Mouse (Mus musculus) myocyte (in vitro differentiated cells): ENCODE results near the gene Hpn. TPM values are rescaled to one million over a fixed set of nuclear protein-coding genes. Genes with fewer than 3 reads are reported as not detected.

ENCODE experiments used
- H3K27me3 ChIP-seq: one replicate; pipeline ENCODE4 v1.6.1; 2011; ENCODE audit not compliant: control insufficient read depth, insufficient read depth, insufficient read length
- H3K36me3 ChIP-seq: one replicate; pipeline ENCODE4 v1.6.1; 2011; ENCODE audit not compliant: control insufficient read depth, insufficient read depth
- H3K4me2 ChIP-seq: one replicate; pipeline ENCODE4 v1.6.1; 2011; ENCODE audit warnings: low read depth, control low read depth
- H3K4me3 ChIP-seq: one replicate; pipeline ENCODE4 v1.5.1; 2011; ENCODE audit warnings: mild to moderate bottlenecking, control low read depth, moderate library complexity
- H3K79me2 ChIP-seq: one replicate; pipeline ENCODE4 v1.6.1; 2011; ENCODE audit not compliant: control insufficient read depth, insufficient read depth
- H3ac ChIP-seq: one replicate; pipeline ENCODE4 v1.6.1; 2011; ENCODE audit not compliant: control insufficient read depth, insufficient read length
- CEBPB ChIP-seq: IDR thresholded peaks from 2 replicates; pipeline ENCODE4 v1.6.1; 2011; ENCODE audit warnings: mild to moderate bottlenecking, moderate library complexity; ENCODE audit not compliant: poor library complexity, insufficient read depth, severe bottlenecking
- E2F4 ChIP-seq: IDR thresholded peaks from one replicate; pipeline ENCODE4 v1.6.1; 2011; ENCODE audit warnings: mild to moderate bottlenecking, control low read depth, moderate library complexity; ENCODE audit not compliant: insufficient read depth
- MAX ChIP-seq: IDR thresholded peaks from one replicate; pipeline ENCODE4 v1.6.1; 2011; ENCODE audit warnings: low read depth, mild to moderate bottlenecking, control low read depth
- MYOD1 ChIP-seq, 3 experiments: IDR thresholded peaks; one replicate each; pipeline ENCODE4 v1.6.1; 2011; ENCODE audit warnings: control low read depth in 2 of 3, low read depth in 2 of 3, mild to moderate bottlenecking in 2 of 3, moderate library complexity in 1 of 3; ENCODE audit not compliant: insufficient read length in 2 of 3, control insufficient read depth in 1 of 3
- MYOG ChIP-seq, 3 experiments: IDR thresholded peaks; one replicate each; pipeline ENCODE4 v1.6.1; 2011; ENCODE audit warnings: control low read depth in 2 of 3, low read depth in 2 of 3, mild to moderate bottlenecking in 2 of 3; ENCODE audit not compliant: insufficient read length in 2 of 3, control insufficient read depth in 1 of 3, insufficient read depth in 1 of 3
- POLR2A ChIP-seq: IDR thresholded peaks from one replicate; pipeline ENCODE4 v1.6.1; 2011; ENCODE audit warnings: low read depth, mild to moderate bottlenecking, control low read depth, moderate library complexity; ENCODE audit not compliant: insufficient read length
- POLR2AphosphoS2 ChIP-seq: IDR thresholded peaks from one replicate; pipeline ENCODE4 v1.6.1; 2011; ENCODE audit warnings: low read depth, control low read depth; ENCODE audit not compliant: insufficient read length
- REST ChIP-seq: IDR thresholded peaks from one replicate; pipeline ENCODE4 v1.6.1; 2011; ENCODE audit warnings: mild to moderate bottlenecking, control low read depth, moderate library complexity; ENCODE audit not compliant: insufficient read depth, insufficient read length
- SRF ChIP-seq: IDR thresholded peaks from one replicate; pipeline ENCODE4 v1.6.1; 2011; ENCODE audit warnings: low read depth; ENCODE audit not compliant: control insufficient read depth, insufficient read length
- TCF12 ChIP-seq: IDR thresholded peaks from one replicate; pipeline ENCODE4 v1.6.1; 2011; ENCODE audit warnings: mild to moderate bottlenecking, control low read depth; ENCODE audit not compliant: poor library complexity, insufficient read depth, severe bottlenecking
- TCF3 ChIP-seq: IDR thresholded peaks from one replicate; pipeline ENCODE4 v1.6.1; 2011; ENCODE audit warnings: low read depth, control low read depth; ENCODE audit not compliant: insufficient read length
- USF1 ChIP-seq: IDR thresholded peaks from one replicate; pipeline ENCODE4 v1.6.1; 2011; ENCODE audit warnings: low read depth, mild to moderate bottlenecking, control low read depth, moderate library complexity
- polyA plus RNA-seq: library from polyadenylated mRNA; unstranded; fragments of >200 nt; fragmentation: generic; extraction: Trizol; gene quantifications from one replicate; pipeline ENCODE4 v1.2.1, GENCODE M21; 2012; ENCODE audit warnings: missing spikeins

The Hpn gene
- not detected for polyA plus RNA-seq

GRCm38 (mm10) chr7:31115182-31115581 lies at the start of gene Hpn:
TSS of gene Hpn (minus strand) at chr7:31115290.
- no peak within 1 kb of the TSS for H3K4me3 ChIP-seq
- H3K79me2 ChIP-seq, result no peaks in the 10 kb centered on the region
- H3ac ChIP-seq, result no peak within 1 kb of the TSS
- H3K36me3 ChIP-seq, result no peaks in the 10 kb centered on the region
- TF ChIP-seq E2F4, result no peak
- TF ChIP-seq MYOG (IDR thresholded peaks at IDR 0.05; ENCODE audit: control insufficient read depth in 1 of 3, insufficient read depth in 1 of 3, insufficient read length in 2 of 3, low read depth in 2 of 3), result no peak
- no peak for TF ChIP-seq MYOD1 (IDR thresholded peaks at IDR 0.05; ENCODE audit: control insufficient read depth in 1 of 3, insufficient read length in 2 of 3, low read depth in 2 of 3)
- no peak for TF ChIP-seq REST
- no peak for TF ChIP-seq SRF
- no peak for TF ChIP-seq MAX
- TF ChIP-seq POLR2A, result no peak
- no peak for TF ChIP-seq TCF3
- TF ChIP-seq POLR2AphosphoS2, result no peak
- no peak for TF ChIP-seq TCF12
- no peak for TF ChIP-seq USF1
- H3K4me2 ChIP-seq, result no peak within 1 kb of the TSS
- H3K27me3 ChIP-seq, result peaks cover 8% of the 10 kb centered on the region

GRCm38 (mm10) chr7:31164748-31165147 lies 49.7 kb upstream of the Hpn start:
- TF ChIP-seq MYOD1 (IDR thresholded peaks at IDR 0.05; ENCODE audit: control insufficient read depth in 1 of 3, insufficient read length in 2 of 3, low read depth in 2 of 3), result no peak
- TF ChIP-seq MAX, result no peak
- no peak for TF ChIP-seq POLR2AphosphoS2
- no peak for TF ChIP-seq MYOG (IDR thresholded peaks at IDR 0.05; ENCODE audit: control insufficient read depth in 1 of 3, insufficient read depth in 1 of 3, insufficient read length in 2 of 3, low read depth in 2 of 3)
- TF ChIP-seq TCF12, result no peak
- no peak for TF ChIP-seq CEBPB
- TF ChIP-seq REST, result no peak
- TF ChIP-seq E2F4, result no peak
- TF ChIP-seq TCF3, result no peak
- no peak overlapping the region for H3ac ChIP-seq
- no peak overlapping the region for H3K4me2 ChIP-seq

GRCm38 (mm10) chr7:31163666-31164577 lies 48.8 kb upstream of the Hpn start:
- TF ChIP-seq CEBPB, result no peak
- no peak overlapping the region for H3K4me3 ChIP-seq
- H3K79me2 ChIP-seq, result no peaks in the 10 kb centered on the region
- no peak overlapping the region for H3ac ChIP-seq
- H3K36me3 ChIP-seq, result no peaks in the 10 kb centered on the region
- H3K4me2 ChIP-seq, result no peak overlapping the region
- H3K27me3 ChIP-seq, result no peaks in the 10 kb centered on the region

More at GRCm38 (mm10) chr7:31164748-31165147, 49.7 kb upstream of the Hpn start:
- no peaks in the 10 kb centered on the region for H3K27me3 ChIP-seq
- no peaks in the 10 kb centered on the region for H3K36me3 ChIP-seq
- no peak overlapping the region for H3K4me3 ChIP-seq
- H3K79me2 ChIP-seq, result no peaks in the 10 kb centered on the region

GRCm38 (mm10) chr7:31162324-31162723 lies 47.2 kb upstream of the Hpn start:
- H3K27me3 ChIP-seq, result no peaks in the 10 kb centered on the region
- H3K4me3 ChIP-seq, result no peak overlapping the region

GRCm38 (mm10) chr7:31161831-31162230 lies 46.7 kb upstream of the Hpn start:
- TF ChIP-seq MYOG (IDR thresholded peaks at IDR 0.05; ENCODE audit: control insufficient read depth in 1 of 3, insufficient read depth in 1 of 3, insufficient read length in 2 of 3, low read depth in 2 of 3), result no peak
- TF ChIP-seq USF1, result no peak
- TF ChIP-seq REST, result no peak
- TF ChIP-seq CEBPB, result no peak
- no peak for TF ChIP-seq TCF12
- TF ChIP-seq POLR2A, result no peak
- TF ChIP-seq MYOD1 (IDR thresholded peaks at IDR 0.05; ENCODE audit: control insufficient read depth in 1 of 3, insufficient read length in 2 of 3, low read depth in 2 of 3), result no peak
- TF ChIP-seq POLR2AphosphoS2, result no peak
- H3K4me2 ChIP-seq, result no peak overlapping the region
- H3K27me3 ChIP-seq, result no peaks in the 10 kb centered on the region
- no peaks in the 10 kb centered on the region for H3K36me3 ChIP-seq
- H3ac ChIP-seq, result no peak overlapping the region
- no peak overlapping the region for H3K4me3 ChIP-seq
- H3K79me2 ChIP-seq, result no peaks in the 10 kb centered on the region

More at GRCm38 (mm10) chr7:31162324-31162723, 47.2 kb upstream of the Hpn start:
- Histone ChIP-seq H3K36me3 (no peaks in the 10 kb centered on the region), H3K79me2 (no peaks in the 10 kb centered on the region), H3ac (no peak overlapping the region), H3K4me2 (no peak overlapping the region)
- no peak for TF ChIP-seq USF1
- TF ChIP-seq SRF, result no peak
- no peak for TF ChIP-seq REST
- TF ChIP-seq E2F4, result no peak
- no peak for TF ChIP-seq POLR2AphosphoS2
- TF ChIP-seq MYOD1 (IDR thresholded peaks at IDR 0.05; ENCODE audit: control insufficient read depth in 1 of 3, insufficient read length in 2 of 3, low read depth in 2 of 3), result no peak
- TF ChIP-seq MAX, result no peak
